Mouse (Mus musculus): ENCODE data around the gene Rab11fip2. TPM values are rescaled to one million over a fixed set of nuclear protein-coding genes. Genes with fewer than 3 reads are reported as not detected.

Gene Rab11fip2
- polyA plus RNA-seq, 1 experiment from 2014 or later = 5.3 TPM

GRCm38 (mm10) chr19:59887866-59888265 is 55.6 kb downstream of the Rab11fip2 start:
- no peak overlapping the region for H3K4me2 ChIP-seq (ENCODE audit: low read depth, low read length, severe bottlenecking)

GRCm38 (mm10) chr19:59885301-59885700 is 58.2 kb downstream of the Rab11fip2 start:
- no peak overlapping the region for H3K9ac ChIP-seq (ENCODE audit: low read length)
- 77% methylated on average over 2 of the region's 2 CpGs for WGBS
- H3K27ac ChIP-seq (ENCODE audit: low read depth, low read length) = no peak overlapping the region
- no peaks in the 10 kb centered on the region for H3K4me1 ChIP-seq (replicated peaks; ENCODE audit: control insufficient read depth, insufficient read depth, low read length)
- ATAC-seq (replicated peaks; ENCODE audit: low FRiP score) (no peak), DNase-seq (ENCODE audit: low spot score) (no peak)
- no peak overlapping the region for H3K4me2 ChIP-seq (ENCODE audit: low read depth, low read length, severe bottlenecking)
- no peak overlapping the region for H3K4me3 ChIP-seq (ENCODE audit: low read depth, low read length)
- H3K27me3 ChIP-seq (ENCODE audit: control insufficient read depth, insufficient read depth, low read length) = no peaks in the 10 kb centered on the region
- no peaks in the 10 kb centered on the region for H3K36me3 ChIP-seq (ENCODE audit: control insufficient read depth, insufficient read depth, low read length)
- H3K9me3 ChIP-seq (ENCODE audit: control insufficient read depth, low read length) = no peaks in the 10 kb centered on the region

More at GRCm38 (mm10) chr19:59887866-59888265, 55.6 kb downstream of the Rab11fip2 start:
- ATAC-seq (replicated peaks; ENCODE audit: low FRiP score) (no peak), DNase-seq (ENCODE audit: low spot score) (no peak)
- H3K4me1 ChIP-seq (replicated peaks; ENCODE audit: control insufficient read depth, insufficient read depth, low read length) = no peaks in the 10 kb centered on the region
- WGBS = 53% methylated on average over 2 of the region's 2 CpGs
- H3K36me3 ChIP-seq (ENCODE audit: control insufficient read depth, insufficient read depth, low read length) = no peaks in the 10 kb centered on the region
- H3K27me3 ChIP-seq (ENCODE audit: control insufficient read depth, insufficient read depth, low read length) = no peaks in the 10 kb centered on the region
- H3K4me3 ChIP-seq (ENCODE audit: low read depth, low read length) = no peak overlapping the region
- 0 out of 2 replicates have a peak overlapping the region, but pooled peaks have one; percentile 21 for H3K27ac ChIP-seq (ENCODE audit: low read depth, low read length)
- H3K9ac ChIP-seq (ENCODE audit: low read length) = no peak overlapping the region
- H3K9me3 ChIP-seq (ENCODE audit: control insufficient read depth, low read length) = no peaks in the 10 kb centered on the region

GRCm38 (mm10) chr19:59877238-59877637 is 66.2 kb downstream of the Rab11fip2 start:
- Histone ChIP-seq H3K36me3 (ENCODE audit: control insufficient read depth, insufficient read depth, low read length) (no peaks in the 10 kb centered on the region), H3K4me2 (ENCODE audit: low read depth, low read length, severe bottlenecking) (no peak overlapping the region), H3K27ac (ENCODE audit: low read depth, low read length) (no peak overlapping the region), H3K4me3 (ENCODE audit: low read depth, low read length) (no peak overlapping the region), H3K27me3 (ENCODE audit: control insufficient read depth, insufficient read depth, low read length) (no peaks in the 10 kb centered on the region), H3K4me1 (replicated peaks; ENCODE audit: control insufficient read depth, insufficient read depth, low read length) (no peaks in the 10 kb centered on the region), H3K9me3 (ENCODE audit: control insufficient read depth, low read length) (no peaks in the 10 kb centered on the region), H3K9ac (ENCODE audit: low read length) (no peak overlapping the region)
- WGBS = 90% methylated on average over 2 of the region's 2 CpGs
- DNase-seq (ENCODE audit: low spot score) (no peak), ATAC-seq (replicated peaks; ENCODE audit: low FRiP score) (no peak)

GRCm38 (mm10) chr19:59866666-59867065 is 76.8 kb downstream of the Rab11fip2 start:
- Histone ChIP-seq H3K9me3 (ENCODE audit: control insufficient read depth, low read length) (no peaks in the 10 kb centered on the region), H3K4me1 (replicated peaks; ENCODE audit: control insufficient read depth, insufficient read depth, low read length) (peaks cover 8% of the 10 kb centered on the region; the same call in 1 of the 2 replicates), H3K9ac (ENCODE audit: low read length) (no peak overlapping the region), H3K27me3 (ENCODE audit: control insufficient read depth, insufficient read depth, low read length) (peaks cover 13% of the 10 kb centered on the region), H3K4me2 (ENCODE audit: low read depth, low read length, severe bottlenecking) (no peak overlapping the region), H3K4me3 (ENCODE audit: low read depth, low read length) (no peak overlapping the region), H3K27ac (ENCODE audit: low read depth, low read length) (no peak overlapping the region), H3K36me3 (ENCODE audit: control insufficient read depth, insufficient read depth, low read length) (no peaks in the 10 kb centered on the region)
- peak; percentile 72 for DNase-seq (ENCODE audit: low spot score)
- peak; percentile 93 for ATAC-seq (replicated peaks; ENCODE audit: low FRiP score)
- WGBS = 46% methylated on average over 9 of the region's 9 CpGs

GRCm38 (mm10) chr19:59862423-59862822 is 81.0 kb downstream of the Rab11fip2 start:
- Histone ChIP-seq H3K27me3 (ENCODE audit: control insufficient read depth, insufficient read depth, low read length) (0 out of 2 replicates have a peak, but pooled peaks cover 9% of the 10 kb centered on the region), H3K4me3 (ENCODE audit: low read depth, low read length) (no peak overlapping the region), H3K4me1 (replicated peaks; ENCODE audit: control insufficient read depth, insufficient read depth, low read length) (peaks cover 10% of the 10 kb centered on the region; the same call in 1 of the 2 replicates), H3K36me3 (ENCODE audit: control insufficient read depth, insufficient read depth, low read length) (no peaks in the 10 kb centered on the region), H3K4me2 (ENCODE audit: low read depth, low read length, severe bottlenecking) (no peak overlapping the region), H3K27ac (ENCODE audit: low read depth, low read length) (no peak overlapping the region), H3K9me3 (ENCODE audit: control insufficient read depth, low read length) (no peaks in the 10 kb centered on the region), H3K9ac (ENCODE audit: low read length) (no peak overlapping the region)
- ATAC-seq (replicated peaks; ENCODE audit: low FRiP score) (no peak), DNase-seq (ENCODE audit: low spot score) (no peak)

GRCm38 (mm10) chr19:59860799-59861198 is 82.7 kb downstream of the Rab11fip2 start:
- Histone ChIP-seq H3K4me1 (replicated peaks; ENCODE audit: control insufficient read depth, insufficient read depth, low read length) (peaks cover 6% of the 10 kb centered on the region; the same call in 1 of the 2 replicates), H3K9ac (ENCODE audit: low read length) (no peak overlapping the region), H3K27me3 (ENCODE audit: control insufficient read depth, insufficient read depth, low read length) (0 out of 2 replicates have a peak, but pooled peaks cover 9% of the 10 kb centered on the region), H3K36me3 (ENCODE audit: control insufficient read depth, insufficient read depth, low read length) (no peaks in the 10 kb centered on the region), H3K27ac (ENCODE audit: low read depth, low read length) (no peak overlapping the region), H3K4me2 (ENCODE audit: low read depth, low read length, severe bottlenecking) (no peak overlapping the region), H3K9me3 (ENCODE audit: control insufficient read depth, low read length) (no peaks in the 10 kb centered on the region), H3K4me3 (ENCODE audit: low read depth, low read length) (no peak overlapping the region)
- no peak for ATAC-seq (replicated peaks; ENCODE audit: low FRiP score)
- no peak for DNase-seq (ENCODE audit: low spot score)
- WGBS = 66% methylated on average over 3 of the region's 3 CpGs

GRCm38 (mm10) chr19:59853061-59853460 is 90.4 kb downstream of the Rab11fip2 start:
- Histone ChIP-seq H3K36me3 (ENCODE audit: control insufficient read depth, insufficient read depth, low read length) (no peaks in the 10 kb centered on the region), H3K4me3 (ENCODE audit: low read depth, low read length) (no peak overlapping the region), H3K9me3 (ENCODE audit: control insufficient read depth, low read length) (no peaks in the 10 kb centered on the region), H3K9ac (ENCODE audit: low read length) (no peak overlapping the region), H3K4me2 (ENCODE audit: low read depth, low read length, severe bottlenecking) (no peak overlapping the region), H3K27me3 (ENCODE audit: control insufficient read depth, insufficient read depth, low read length) (no peaks in the 10 kb centered on the region), H3K27ac (ENCODE audit: low read depth, low read length) (no peak overlapping the region), H3K4me1 (replicated peaks; ENCODE audit: control insufficient read depth, insufficient read depth, low read length) (no peaks in the 10 kb centered on the region)
- ATAC-seq (replicated peaks; ENCODE audit: low FRiP score) (no peak), DNase-seq (ENCODE audit: low spot score) (no peak)
- 64% methylated on average over 3 of the region's 3 CpGs for WGBS

Data from forebrain, embryonic 11.5 days (tissue).